Mouse (Mus musculus) spleen, adult 10 weeks (tissue): ENCODE data around the gene Stk25. TPM values are rescaled to one million over a fixed set of nuclear protein-coding genes. Genes with fewer than 3 reads are reported as not detected.

Source experiments
- polyA plus RNA-seq: library from polyadenylated mRNA; stranded (reverse); fragments of 350-450 nt; fragmentation: Illumina TruSeq; extraction: RNeasy Lipid Tissue Mini Kit (QIAGEN cat#74804); gene quantifications from one replicate; pipeline ENCODE4 v1.2.3, GENCODE M21; 2015; ENCODE audit warnings: low replicate concordance; ENCODE audit not compliant: insufficient read depth

Stk25 gene
- 93.9 TPM for polyA plus RNA-seq

DNA sequence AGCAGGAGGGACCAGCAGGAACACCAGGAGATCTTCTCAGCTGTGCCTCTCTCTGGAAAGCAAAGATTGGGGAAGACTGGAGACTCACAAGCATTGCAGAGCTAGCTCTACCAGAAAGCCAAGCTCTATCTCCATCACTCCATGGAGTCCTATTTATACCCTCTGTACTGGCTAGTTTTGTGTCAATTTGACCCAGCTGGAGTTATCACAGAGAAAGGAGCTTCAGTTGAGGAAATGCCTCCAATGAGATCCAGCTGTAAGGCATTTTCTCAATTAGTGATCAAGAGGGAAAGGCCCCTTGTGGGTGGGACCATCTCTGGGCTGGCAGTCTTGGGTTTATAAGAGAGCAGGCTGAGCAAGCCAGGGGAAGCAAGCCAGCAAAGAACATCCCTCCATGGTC lies at the start of gene Stk25:
Gene Stk25, minus strand, starts transcription at position 101 of the 400 bp plus-strand sequence.

DNA sequence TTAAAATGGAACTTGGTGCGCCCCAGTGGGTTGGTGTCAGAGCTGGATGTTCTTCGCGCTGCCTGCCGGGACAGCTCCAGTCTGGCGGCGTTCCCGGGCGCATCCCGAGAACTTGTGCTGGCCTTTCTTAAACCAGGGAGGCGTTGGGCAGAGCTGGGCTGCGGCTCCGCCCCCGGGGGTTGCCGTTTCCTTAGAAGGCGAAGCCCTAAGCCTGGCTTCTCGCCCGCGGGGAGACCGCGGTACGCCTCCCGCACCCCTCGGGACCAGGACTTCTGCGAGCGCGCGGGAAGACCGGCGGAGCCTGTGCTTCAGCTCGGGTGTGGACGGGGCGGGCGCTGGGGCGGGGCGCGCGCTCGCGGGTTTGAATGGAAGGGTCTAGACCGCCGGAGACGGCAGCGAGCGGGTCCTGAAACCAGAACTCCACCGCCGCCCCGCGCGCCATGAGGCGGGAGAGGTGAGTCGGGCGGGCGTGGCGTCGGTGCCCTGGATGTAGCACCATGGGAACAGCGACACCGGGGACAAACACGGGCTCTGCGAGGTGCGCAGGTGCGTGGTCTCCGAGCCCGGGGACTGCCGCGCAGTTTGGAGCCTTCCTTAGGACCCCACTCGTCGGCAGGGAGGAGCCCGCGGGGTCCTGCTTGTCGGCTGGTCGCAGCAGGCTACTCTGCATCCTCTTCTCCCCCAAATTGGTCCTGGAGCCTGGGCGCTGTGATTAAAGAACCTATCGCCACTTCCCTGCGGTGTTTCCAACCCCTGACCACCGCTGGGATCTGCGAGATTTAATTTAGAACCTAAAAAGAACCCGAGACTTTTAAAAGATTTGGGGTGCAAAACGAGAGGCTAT lies 27.2 kb upstream of the Stk25 start, which contains the start of gene Bok:
Gene Bok, plus strand, starts transcription at position 260 of the 844 bp plus-strand sequence.

Other genes starting within 250 kb of the Stk25 start
- gene Hdlbp, start 179.8 kb downstream of the Stk25 start, polyA plus RNA-seq = 104 TPM
- gene Farp2, start 146.6 kb downstream of the Stk25 start, polyA plus RNA-seq = 3.4 TPM
- gene Bok, start 27.0 kb upstream of the Stk25 start, polyA plus RNA-seq = 8.8 TPM
- gene Atg4b, start 92.8 kb upstream of the Stk25 start, polyA plus RNA-seq = 62.1 TPM
- gene Thap4, start 96.2 kb upstream of the Stk25 start, polyA plus RNA-seq = 15.6 TPM
- 127 TPM for gene Dtymk, start 143.3 kb upstream of the Stk25 start, polyA plus RNA-seq
- 25.5 TPM for gene Ing5, start 145.3 kb upstream of the Stk25 start, polyA plus RNA-seq
- 26.5 TPM for gene D2hgdh, start 166.2 kb upstream of the Stk25 start, polyA plus RNA-seq
- 12.7 TPM for gene Gal3st2, start 202.6 kb upstream of the Stk25 start, polyA plus RNA-seq